In the genomic region with DNA sequence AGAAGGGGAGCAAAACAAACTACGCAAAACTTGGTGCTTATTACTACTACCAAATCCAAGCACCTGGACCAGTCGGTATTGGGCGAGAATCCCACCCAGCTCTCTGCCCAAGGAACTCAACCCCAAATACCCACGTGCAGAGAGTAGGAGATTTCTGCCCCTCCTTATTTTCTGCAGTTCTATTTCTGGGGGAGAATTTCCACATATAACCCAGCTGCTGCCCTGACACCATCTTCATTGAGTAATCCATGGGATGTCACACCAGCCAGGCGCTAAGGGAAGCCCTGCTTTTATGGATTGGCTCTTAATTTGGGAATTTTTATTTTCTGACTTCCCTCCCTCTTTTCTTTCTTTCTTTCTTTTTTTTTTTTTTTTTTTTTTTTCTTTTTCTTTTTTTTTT, we compare ENCODE assay signal across 11 mouse cellular contexts. TPM values are rescaled to one million over a fixed set of nuclear protein-coding genes. Genes with fewer than 3 reads are reported as not detected.
A peak's percentile ranks its signal among the peaks of the same experiment; 100 is the strongest.
DNase-seq lines count a peak whose midpoint lies in the region; ATAC-seq and TF ChIP-seq lines count a peak whose summit lies in the region.
"Had no signal": no experiment of that assay in that cellular context is flagged by ENCODE, and none has a peak within 500 bp of the region (broad histone marks: within the 10 kb centered on the region; RNA-seq: fewer than 3 reads in every experiment).

No protein-coding gene starts in this region.

- H3K4me1 ChIP-seq in heart, embryonic 15.5 days (replicated peaks), result peaks cover 41% of the 10 kb centered on the region
- H3K4me1 ChIP-seq in MEL (ENCODE audit: control insufficient read depth in 1 of 2, insufficient read depth in 2 of 2, low read length in 2 of 2), result peaks cover 7 to 48% of the 10 kb centered on the region in 2 experiments
- H3K4me1 ChIP-seq in limb, embryonic 13.5 days, result peaks cover 63% of the 10 kb centered on the region

- no peaks in the 10 kb centered on the region for H3K9me3 ChIP-seq in heart, embryonic 15.5 days (replicated peaks)
- no peaks in the 10 kb centered on the region for H3K9me3 ChIP-seq in MEL (replicated peaks; ENCODE audit: insufficient read depth, low read length)
- no peaks in the 10 kb centered on the region for H3K9me3 ChIP-seq in limb, embryonic 13.5 days
- H3K9me3 ChIP-seq: limb, embryonic 12.5 days; midbrain, embryonic 12.5 days had no signal

- intact Hi-C loops in heart, postnatal 25 days (cut with DNase I), result no loop called here

- no peak overlapping the region for H3K9ac ChIP-seq in heart, embryonic 15.5 days
- peak overlapping the region; percentile 30 for H3K9ac ChIP-seq in MEL (ENCODE audit: control insufficient read depth, low read depth, low read length, poor library complexity, severe bottlenecking)
- H3K9ac ChIP-seq in limb, embryonic 13.5 days, result no peak overlapping the region
- H3K9ac ChIP-seq: limb, embryonic 12.5 days; midbrain, embryonic 12.5 days had no signal

- no peak for TF ChIP-seq POLR2A in MEL (IDR thresholded peaks at IDR 0.05; ENCODE audit: control insufficient read depth in 1 of 2, insufficient read depth in 1 of 2, low read depth in 1 of 2, low read length in 2 of 2, poor library complexity in 1 of 2)

- H3K4me3 ChIP-seq in heart, embryonic 15.5 days, result no peak overlapping the region
- H3K4me3 ChIP-seq in MEL (ENCODE audit: control insufficient read depth in 1 of 2, insufficient read depth in 1 of 2, low read depth in 2 of 2, low read length in 2 of 2), result peak overlapping the region; percentile 17 to 52; a peak in 3 of 4 replicates
- H3K4me3 ChIP-seq in limb, embryonic 13.5 days, result no peak overlapping the region
- H3K4me3 ChIP-seq: midbrain, embryonic 12.5 days had no signal

- no peak overlapping the region; the same call in 1 of the 2 replicates for H3K27ac ChIP-seq in heart, embryonic 15.5 days
- H3K27ac ChIP-seq in MEL (ENCODE audit: control insufficient read depth, low read depth, low read length), result no peak overlapping the region; the same call in 1 of the 2 replicates
- H3K27ac ChIP-seq in limb, embryonic 13.5 days, result peak overlapping the region; percentile 75; the same call in 1 of the 2 replicates
- H3K27ac ChIP-seq: midbrain, embryonic 12.5 days had no signal

- H3K27me3 ChIP-seq in heart, embryonic 15.5 days, result no peaks in the 10 kb centered on the region
- no peaks in the 10 kb centered on the region for H3K27me3 ChIP-seq in MEL (ENCODE audit: control insufficient read depth in 1 of 2, insufficient read depth in 2 of 2, low read length in 2 of 2)
- no peaks in the 10 kb centered on the region for H3K27me3 ChIP-seq in limb, embryonic 13.5 days
- H3K27me3 ChIP-seq: CH12.LX; limb, embryonic 12.5 days; Patski had no signal

- ATAC-seq in heart, embryonic 15.5 days (replicated peaks; ENCODE audit: insufficient number of reproducible peaks, insufficient read depth, low FRiP score, low read depth), result no peak
- ATAC-seq in limb, embryonic 13.5 days (ENCODE audit: low FRiP score, low read depth), result no peak

- H3K36me3 ChIP-seq in heart, embryonic 15.5 days, result no peaks in the 10 kb centered on the region
- peaks cover 0 to 21% of the 10 kb centered on the region in 2 experiments; a peak in 2 of 4 replicates for H3K36me3 ChIP-seq in MEL (ENCODE audit: control insufficient read depth in 1 of 2, insufficient read depth in 2 of 2, low read length in 2 of 2)
- no peaks in the 10 kb centered on the region for H3K36me3 ChIP-seq in limb, embryonic 13.5 days
- H3K36me3 ChIP-seq: limb, embryonic 12.5 days; midbrain, embryonic 12.5 days had no signal

- H3K79me2 ChIP-seq in MEL (ENCODE audit: control insufficient read depth, insufficient read depth, low read length, poor library complexity), result no peaks in the 10 kb centered on the region

- no peak for DNase-seq in heart, postnatal 25 days (ENCODE audit: low spot score)
- DNase-seq in 416B (ENCODE audit: low read depth) (peak; percentile 20), MEL (ENCODE audit: low read depth, low spot score) (no peak)
- no peak for DNase-seq in right cerebral cortex, adult 18-20 months
- DNase-seq in embryo, embryonic 11 days, result no peak

- TF ChIP-seq EP300 in MEL (IDR thresholded peaks at IDR 0.05; ENCODE audit: low read depth in 1 of 2, low read length in 2 of 2), result no peak

- no peak for TF ChIP-seq CTCF in MEL (IDR thresholded peaks at IDR 0.05 in 2 of 3, conservative IDR thresholded peaks at IDR 0.05 in 1 of 3; ENCODE audit: control insufficient read depth in 1 of 3, insufficient read depth in 1 of 3, low read depth in 2 of 3, low read length in 3 of 3, poor library complexity in 1 of 3, severe bottlenecking in 1 of 3)

- 66% methylated on average over 5 of the region's 5 CpGs for WGBS in heart, embryonic 15.5 days
- 56% methylated on average over 5 of the region's 5 CpGs for WGBS in limb, embryonic 13.5 days

- no peak for TF ChIP-seq RAD21 in MEL (IDR thresholded peaks at IDR 0.05; ENCODE audit: low read depth, low read length)

- H3K4me2 ChIP-seq in heart, embryonic 15.5 days, result 0 out of 2 replicates have a peak overlapping the region, but pooled peaks have one; percentile 56
- H3K4me2 ChIP-seq in limb, embryonic 13.5 days (replicated peaks), result no peak overlapping the region

TF ChIP-seq in MEL, 35 proteins besides CTCF, POLR2A, EP300 and RAD21:
- TF ChIP-seq UBTF (IDR thresholded peaks at IDR 0.05; ENCODE audit: borderline replicate concordance, insufficient read depth, low read depth, low read length), result no peak
- no peak for TF ChIP-seq NRF1 (IDR thresholded peaks at IDR 0.05; ENCODE audit: insufficient read depth, low read depth, low read length, poor library complexity, severe bottlenecking)
- TF ChIP-seq MXI1 (IDR thresholded peaks at IDR 0.05; ENCODE audit: low read depth, low read length), result no peak
- TF ChIP-seq ZC3H11A (IDR thresholded peaks at IDR 0.05; ENCODE audit: low read depth, low read length), result no peak
- TF ChIP-seq MAFK (IDR thresholded peaks at IDR 0.05; ENCODE audit: borderline replicate concordance, low read depth, low read length), result no peak
- no peak for TF ChIP-seq ELF1 (IDR thresholded peaks at IDR 0.05; ENCODE audit: low read depth, low read length)
- no peak for TF ChIP-seq NELFE (IDR thresholded peaks at IDR 0.05; ENCODE audit: low read depth, low read length)
- no peak for TF ChIP-seq GABPA (IDR thresholded peaks at IDR 0.05; ENCODE audit: low read depth, low read length)
- TF ChIP-seq SIN3A (IDR thresholded peaks at IDR 0.05; ENCODE audit: low read length), result no peak; the same call in 1 of the 2 replicates
- TF ChIP-seq ETS1 (IDR thresholded peaks at IDR 0.05; ENCODE audit: low read depth, low read length), result no peak
- TF ChIP-seq BHLHE40 (IDR thresholded peaks at IDR 0.05; ENCODE audit: borderline replicate concordance, low read depth, low read length), result no peak

RNA-seq across cellular contexts. Expression of a gene that starts 38.9 kb away (rescaled TPM):
- polyA plus RNA-seq in heart, embryonic 15.5 days (2015; fragmentation: Nextera tagmentation; extraction: Ambion mirVana), result 11.0 and 16.3 TPM in 2 replicates
- total RNA-seq in heart, postnatal 25 days (2021), result 1 to 10 TPM; 5.1 to 6.1 TPM
- total RNA-seq in MEL (2012; rRNA removed), result 25.6 and 30.7 TPM in 2 replicates
- polyA plus RNA-seq in MEL (2012; ENCODE audit: insufficient read depth in 1 of 2, insufficient read length in 2 of 2, low read depth in 1 of 2, low replicate concordance in 2 of 2, missing spikeins in 1 of 2), result 10 to 100 TPM in 1 of 2 experiments, not detected in 1; 42.4 TPM
- 42.1 and 46.8 TPM in 2 replicates for polyA plus RNA-seq in limb, embryonic 13.5 days (2015; fragmentation: Nextera tagmentation; extraction: Ambion mirVana)

Comparison
In these comparisons a context has a peak if more than half of its experiments do, and no peak if none do; other contexts are left out.
1. H3K4me3 ChIP-seq: peak in MEL (2 of 2); none in heart, embryonic 15.5 days (single experiment) and limb, embryonic 13.5 days (single experiment).